Mouse (Mus musculus): Measurements from ENCODE around the gene Adap1. TPM values are rescaled to one million over a fixed set of nuclear protein-coding genes. Genes with fewer than 3 reads are reported as not detected.

Adap1 gene
- polyA plus RNA-seq, 1 experiment from 2014 or later, result 13.8 TPM

DNA sequence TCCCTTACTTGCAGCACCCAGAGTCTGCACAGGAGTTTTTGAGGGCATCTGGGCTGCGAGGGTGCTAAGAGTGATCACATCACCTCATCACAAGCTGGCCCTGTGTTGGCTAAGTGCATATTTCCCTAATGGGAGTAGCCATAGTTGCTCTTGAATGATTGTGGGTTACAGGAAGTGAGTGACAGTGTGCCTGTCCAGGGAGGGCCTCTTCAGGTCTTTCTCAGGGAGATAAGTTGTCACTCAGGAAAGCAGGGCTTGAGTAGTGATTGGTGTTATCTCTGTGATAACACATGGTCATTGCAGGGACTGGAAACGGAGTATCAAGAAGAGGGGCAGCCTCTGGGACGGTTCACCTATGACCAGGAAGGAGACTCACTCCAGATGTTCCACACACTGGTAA lies 77.7 kb downstream of the Adap1 start:
- Histone ChIP-seq H3K4me1 (replicated peaks; ENCODE audit: control insufficient read depth, insufficient read depth) (0 out of 2 replicates have a peak, but pooled peaks cover 2% of the 10 kb centered on the region), H3K4me3 (ENCODE audit: low read depth, low read length) (no peak overlapping the region), H3K9me3 (ENCODE audit: control insufficient read depth, low read length) (no peaks in the 10 kb centered on the region), H3K9ac (ENCODE audit: low read length) (no peak overlapping the region), H3K27ac (replicated peaks) (no peak overlapping the region), H3K27me3 (ENCODE audit: control insufficient read depth, insufficient read depth, low read length) (no peaks in the 10 kb centered on the region), H3K36me3 (ENCODE audit: control insufficient read depth, insufficient read depth, low read length) (peaks cover 39% of the 10 kb centered on the region), H3K4me2 (replicated peaks; ENCODE audit: low read depth) (no peak overlapping the region)
- WGBS, result 79% methylated on average over 3 of the region's 3 CpGs
- no peak for DNase-seq (ENCODE audit: low spot score)
- ATAC-seq (ENCODE audit: low FRiP score, low TSS enrichment), result no peak
- TF ChIP-seq EP300 (optimal IDR thresholded peaks at IDR 0.05), result no peak
- no peak for TF ChIP-seq CTCF (IDR thresholded peaks at IDR 0.05; ENCODE audit: low read depth)

DNA sequence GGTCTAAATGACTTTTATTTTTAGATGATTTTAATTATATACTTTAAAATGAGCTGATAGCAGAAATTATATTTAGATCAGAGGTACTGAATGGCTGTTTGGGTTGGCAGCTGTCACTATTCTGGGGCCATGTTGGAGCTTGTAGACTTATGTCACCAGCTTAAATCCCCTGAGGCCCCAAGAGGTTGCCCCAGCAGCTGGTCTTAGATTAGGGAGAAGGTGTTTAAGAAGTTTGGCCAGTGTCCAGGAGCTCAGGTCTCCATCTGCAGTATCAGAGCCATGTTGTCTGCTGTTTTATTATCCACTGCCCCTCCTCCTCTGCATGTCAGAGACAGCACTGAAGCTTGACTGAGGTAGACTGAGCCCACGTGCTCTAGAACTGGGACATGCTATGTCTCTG lies 82.0 kb downstream of the Adap1 start:
- no peak overlapping the region for H3K4me3 ChIP-seq (ENCODE audit: low read depth, low read length)
- H3K4me2 ChIP-seq (replicated peaks; ENCODE audit: low read depth), result no peak overlapping the region
- TF ChIP-seq CTCF (IDR thresholded peaks at IDR 0.05; ENCODE audit: low read depth) (no peak), EP300 (optimal IDR thresholded peaks at IDR 0.05) (no peak)
- no peak overlapping the region for H3K9ac ChIP-seq (ENCODE audit: low read length)
- H3K36me3 ChIP-seq (ENCODE audit: control insufficient read depth, insufficient read depth, low read length), result peaks cover 55% of the 10 kb centered on the region
- ATAC-seq (ENCODE audit: low FRiP score, low TSS enrichment), result no peak
- 63% methylated on average over 1 of the region's 1 CpGs for WGBS
- no peaks in the 10 kb centered on the region for H3K9me3 ChIP-seq (ENCODE audit: control insufficient read depth, low read length)
- H3K27ac ChIP-seq (replicated peaks), result no peak overlapping the region
- H3K4me1 ChIP-seq (replicated peaks; ENCODE audit: control insufficient read depth, insufficient read depth), result no peaks in the 10 kb centered on the region
- H3K27me3 ChIP-seq (ENCODE audit: control insufficient read depth, insufficient read depth, low read length), result no peaks in the 10 kb centered on the region
- no peak for DNase-seq (ENCODE audit: low spot score)

DNA sequence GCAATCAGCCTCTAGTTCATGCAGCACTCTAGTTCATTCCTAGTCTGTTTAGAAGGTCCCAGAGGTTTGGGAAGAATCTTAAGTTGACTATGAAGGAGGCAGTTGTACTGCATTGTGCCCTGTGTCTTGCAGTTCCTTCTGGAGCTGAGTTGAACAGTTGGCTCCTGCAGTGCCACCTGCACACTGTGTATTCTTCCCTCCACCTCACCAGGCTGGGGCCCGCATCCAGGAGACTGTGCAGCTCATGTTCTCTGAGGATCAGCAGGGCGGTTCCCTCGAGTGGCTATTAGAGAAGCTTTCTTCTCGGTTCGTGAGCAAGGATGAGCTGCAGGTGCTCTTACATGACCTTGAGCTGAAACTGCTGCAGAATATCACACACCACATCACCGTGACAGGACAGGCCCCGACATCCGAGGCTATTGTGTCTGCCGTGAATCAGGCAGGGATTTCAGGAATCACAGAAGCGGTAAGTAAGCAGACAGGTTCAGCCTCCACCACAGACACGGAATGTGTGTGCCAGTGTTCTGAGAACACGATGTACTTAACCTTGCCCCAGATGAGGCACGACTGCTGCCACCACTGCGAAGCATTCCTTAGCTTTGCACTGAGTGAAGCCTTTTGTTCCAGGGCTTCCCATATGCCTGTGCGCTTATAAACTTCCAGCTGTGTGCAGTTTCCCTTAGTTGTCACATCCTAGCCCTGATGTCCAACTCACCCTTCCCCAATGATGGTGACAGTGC lies 84.2 kb downstream of the Adap1 start:
- ATAC-seq (ENCODE audit: low FRiP score, low TSS enrichment) (peak; percentile 48; the same call in 1 of the 2 replicates), DNase-seq (ENCODE audit: low spot score) (no peak)
- Histone ChIP-seq H3K4me3 (ENCODE audit: low read depth, low read length) (no peak overlapping the region), H3K27ac (replicated peaks) (peak overlapping the region; percentile 71), H3K9ac (ENCODE audit: low read length) (no peak overlapping the region), H3K9me3 (ENCODE audit: control insufficient read depth, low read length) (no peaks in the 10 kb centered on the region), H3K36me3 (ENCODE audit: control insufficient read depth, insufficient read depth, low read length) (peaks cover 46% of the 10 kb centered on the region), H3K27me3 (ENCODE audit: control insufficient read depth, insufficient read depth, low read length) (no peaks in the 10 kb centered on the region), H3K4me2 (replicated peaks; ENCODE audit: low read depth) (no peak overlapping the region), H3K4me1 (replicated peaks; ENCODE audit: control insufficient read depth, insufficient read depth) (no peaks in the 10 kb centered on the region)
- 70% methylated on average over 15 of the region's 15 CpGs for WGBS
- TF ChIP-seq CTCF (IDR thresholded peaks at IDR 0.05; ENCODE audit: low read depth) (no peak), EP300 (optimal IDR thresholded peaks at IDR 0.05) (peak; percentile 86)

DNA sequence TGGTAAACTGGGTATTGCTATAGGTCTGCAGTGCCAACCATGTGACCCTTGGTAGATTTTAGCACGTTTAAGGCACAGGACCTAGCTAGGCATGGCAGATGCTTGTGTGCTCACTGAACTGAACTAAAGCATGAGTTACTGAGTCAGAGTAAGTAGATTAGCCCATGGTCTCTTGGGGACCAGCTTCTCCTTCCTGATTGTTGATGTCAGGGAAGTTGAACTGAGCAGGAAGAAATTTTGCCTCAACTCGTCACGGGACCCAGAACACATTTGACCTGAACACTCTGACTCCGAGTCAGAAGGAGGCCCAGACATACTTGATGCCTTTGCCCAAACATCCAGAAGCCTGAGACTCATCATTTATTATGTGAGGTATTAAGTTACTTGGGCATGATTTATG lies 88.0 kb downstream of the Adap1 start:
- Histone ChIP-seq H3K36me3 (ENCODE audit: control insufficient read depth, insufficient read depth, low read length) (peaks cover 46% of the 10 kb centered on the region), H3K9ac (ENCODE audit: low read length) (no peak overlapping the region), H3K4me1 (replicated peaks; ENCODE audit: control insufficient read depth, insufficient read depth) (no peaks in the 10 kb centered on the region), H3K27ac (replicated peaks) (no peak overlapping the region), H3K27me3 (ENCODE audit: control insufficient read depth, insufficient read depth, low read length) (no peaks in the 10 kb centered on the region), H3K4me2 (replicated peaks; ENCODE audit: low read depth) (no peak overlapping the region), H3K9me3 (ENCODE audit: control insufficient read depth, low read length) (no peaks in the 10 kb centered on the region), H3K4me3 (ENCODE audit: low read depth, low read length) (no peak overlapping the region)
- TF ChIP-seq CTCF (IDR thresholded peaks at IDR 0.05; ENCODE audit: low read depth) (no peak), EP300 (optimal IDR thresholded peaks at IDR 0.05) (no peak)
- 46% methylated on average over 4 of the region's 4 CpGs for WGBS
- ATAC-seq (ENCODE audit: low FRiP score, low TSS enrichment) (no peak), DNase-seq (ENCODE audit: low spot score) (no peak)

DNA sequence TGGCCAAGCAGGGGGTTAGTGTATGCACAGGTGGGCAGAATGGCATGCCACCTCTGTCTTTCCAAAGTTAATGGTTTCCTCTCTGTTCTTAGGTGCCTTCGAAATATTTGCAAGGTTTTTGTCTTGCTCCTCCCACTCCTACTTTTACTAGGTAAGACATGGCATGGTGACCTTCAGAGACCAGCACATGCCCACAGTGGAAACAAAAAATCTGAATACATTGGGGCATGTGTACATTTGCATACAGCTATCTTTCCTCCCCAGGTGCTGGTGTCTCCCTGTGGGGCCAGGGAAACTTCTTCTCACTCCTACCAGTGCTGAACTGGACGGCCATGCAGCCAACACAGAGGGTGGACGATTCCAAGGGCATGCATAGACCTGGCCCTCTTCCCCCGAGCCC lies 91.0 kb downstream of the Adap1 start:
- DNase-seq (ENCODE audit: low spot score) (no peak), ATAC-seq (ENCODE audit: low FRiP score, low TSS enrichment) (no peak)
- TF ChIP-seq EP300 (optimal IDR thresholded peaks at IDR 0.05) (no peak), CTCF (IDR thresholded peaks at IDR 0.05; ENCODE audit: low read depth) (no peak)
- no peaks in the 10 kb centered on the region for H3K27me3 ChIP-seq (ENCODE audit: control insufficient read depth, insufficient read depth, low read length)
- peaks cover 42% of the 10 kb centered on the region for H3K36me3 ChIP-seq (ENCODE audit: control insufficient read depth, insufficient read depth, low read length)
- no peak overlapping the region for H3K4me3 ChIP-seq (ENCODE audit: low read depth, low read length)
- 92% methylated on average over 4 of the region's 4 CpGs for WGBS
- no peak overlapping the region for H3K4me2 ChIP-seq (replicated peaks; ENCODE audit: low read depth)
- no peak overlapping the region for H3K9ac ChIP-seq (ENCODE audit: low read length)
- H3K27ac ChIP-seq (replicated peaks), result no peak overlapping the region
- H3K9me3 ChIP-seq (ENCODE audit: control insufficient read depth, low read length), result no peaks in the 10 kb centered on the region
- no peaks in the 10 kb centered on the region for H3K4me1 ChIP-seq (replicated peaks; ENCODE audit: control insufficient read depth, insufficient read depth)

DNA sequence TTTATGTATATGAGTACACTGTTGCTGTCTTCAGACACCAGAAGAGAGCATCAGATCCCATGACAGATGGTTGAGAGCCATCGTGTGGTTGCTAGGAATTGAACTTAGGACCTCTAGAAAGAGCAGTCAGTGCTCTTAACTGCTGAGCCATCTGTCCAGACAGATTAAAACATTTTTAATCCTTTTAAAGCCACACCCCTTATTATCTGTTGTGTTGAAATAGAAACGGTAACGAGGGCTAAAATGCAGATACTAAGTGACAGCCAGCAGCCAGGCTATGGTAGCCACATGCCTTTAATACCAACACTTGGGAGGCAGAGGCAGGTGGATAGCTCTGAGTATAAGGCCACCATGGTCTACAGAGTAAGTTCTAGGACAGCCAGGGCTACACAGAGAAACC lies 93.3 kb downstream of the Adap1 start:
- DNase-seq (ENCODE audit: low spot score) (no peak), ATAC-seq (ENCODE audit: low FRiP score, low TSS enrichment) (no peak)
- TF ChIP-seq CTCF (IDR thresholded peaks at IDR 0.05; ENCODE audit: low read depth) (no peak), EP300 (optimal IDR thresholded peaks at IDR 0.05) (no peak)
- no peak overlapping the region for H3K9ac ChIP-seq (ENCODE audit: low read length)
- 68% methylated on average over 3 of the region's 3 CpGs for WGBS
- H3K4me1 ChIP-seq (replicated peaks; ENCODE audit: control insufficient read depth, insufficient read depth), result no peaks in the 10 kb centered on the region
- H3K27me3 ChIP-seq (ENCODE audit: control insufficient read depth, insufficient read depth, low read length), result no peaks in the 10 kb centered on the region
- no peaks in the 10 kb centered on the region for H3K9me3 ChIP-seq (ENCODE audit: control insufficient read depth, low read length)
- H3K36me3 ChIP-seq (ENCODE audit: control insufficient read depth, insufficient read depth, low read length), result peaks cover 42% of the 10 kb centered on the region
- H3K4me3 ChIP-seq (ENCODE audit: low read depth, low read length), result no peak overlapping the region
- H3K4me2 ChIP-seq (replicated peaks; ENCODE audit: low read depth), result no peak overlapping the region
- no peak overlapping the region for H3K27ac ChIP-seq (replicated peaks)

Measured in stomach, postnatal 0 days (tissue).